Comparison of ENCODE assay signal across 9 mouse cellular contexts in the genomic region with DNA sequence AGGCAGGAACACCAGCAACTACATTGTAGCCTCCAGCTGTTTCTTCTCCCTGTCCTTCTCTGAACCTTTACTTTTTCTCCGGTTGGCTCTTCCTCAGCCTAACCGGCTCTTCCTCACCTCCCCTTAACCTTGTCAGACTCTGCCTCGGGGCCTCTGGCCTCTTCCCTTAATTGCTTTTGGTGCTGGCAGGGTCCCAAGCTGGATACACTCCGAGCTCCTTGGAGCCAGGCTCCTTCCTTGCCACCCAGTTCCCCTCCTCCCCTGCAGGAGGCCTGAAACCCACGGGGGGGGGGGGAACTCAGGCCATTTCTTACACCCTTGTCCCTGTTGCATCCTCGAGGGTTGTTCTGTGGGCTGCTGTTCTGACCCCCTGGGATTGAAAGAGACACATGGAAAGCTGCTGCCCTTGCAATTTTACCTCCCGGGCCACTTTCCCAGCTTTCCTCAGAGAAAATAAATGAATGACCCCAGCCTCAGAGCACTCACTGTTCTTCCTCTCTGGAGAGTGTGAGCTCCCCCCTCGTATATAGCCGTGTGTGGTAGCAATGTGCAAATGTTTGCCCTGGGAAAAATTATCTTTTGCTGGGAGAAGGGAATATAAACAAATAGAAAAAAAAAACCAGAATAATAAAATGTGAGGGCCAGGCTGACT. TPM values are rescaled to one million over a fixed set of nuclear protein-coding genes. Genes with fewer than 3 reads are reported as not detected.
DNase-seq lines count a peak whose midpoint lies in the region; ATAC-seq lines count a peak whose summit lies in the region.
"Had no signal": no experiment of that assay in that cellular context is flagged by ENCODE, and none has a peak within 500 bp of the region (broad histone marks: within the 10 kb centered on the region; RNA-seq: fewer than 3 reads in every experiment).

No protein-coding gene starts in this region.

- H3K4me3 ChIP-seq in heart, embryonic 15.5 days = peak overlapping the region; percentile 57
- H3K4me3 ChIP-seq in brown adipose tissue, adult 24 weeks (ENCODE audit: insufficient read depth, low read depth, low read length) = peak overlapping the region; percentile 52; the same call in 1 of the 2 replicates
- peak overlapping the region; percentile 56; the same call in 1 of the 2 replicates for H3K4me3 ChIP-seq in intestine, embryonic 15.5 days (replicated peaks)
- H3K4me3 ChIP-seq in midbrain, embryonic 15.5 days = peak overlapping the region; percentile 87

- 4% methylated on average over 9 of the region's 9 CpGs for WGBS in heart, embryonic 15.5 days
- WGBS in intestine, embryonic 15.5 days = 1% methylated on average over 9 of the region's 9 CpGs
- under 1% methylated on average over 9 of the region's 9 CpGs for WGBS in midbrain, embryonic 15.5 days

- no peak for ATAC-seq in heart, embryonic 15.5 days (replicated peaks; ENCODE audit: insufficient number of reproducible peaks, insufficient read depth, low FRiP score, low read depth)
- 0 out of 2 replicates have a peak, but pooled peaks have one; percentile 31 for ATAC-seq in intestine, embryonic 15.5 days
- no peak for ATAC-seq in midbrain, embryonic 15.5 days (replicated peaks)
- ATAC-seq: CD4-positive, CD25-positive, alpha-beta regulatory T cell, adult 4 months had no signal

- H3K9ac ChIP-seq in heart, embryonic 15.5 days = no peak overlapping the region
- H3K9ac ChIP-seq in intestine, embryonic 15.5 days = no peak overlapping the region
- peak overlapping the region; percentile 85; the same call in 1 of the 2 replicates for H3K9ac ChIP-seq in midbrain, embryonic 15.5 days

- peaks cover 27% of the 10 kb centered on the region for H3K4me1 ChIP-seq in heart, embryonic 15.5 days (replicated peaks)
- H3K4me1 ChIP-seq in brown adipose tissue, adult 24 weeks (ENCODE audit: control insufficient read depth, insufficient read depth, insufficient read length, low read length) = peaks cover 3% of the 10 kb centered on the region
- H3K4me1 ChIP-seq in intestine, embryonic 15.5 days (replicated peaks) = peaks cover 26% of the 10 kb centered on the region
- H3K4me1 ChIP-seq in midbrain, embryonic 15.5 days = peaks cover 53% of the 10 kb centered on the region

- no peak overlapping the region for H3K27ac ChIP-seq in heart, embryonic 15.5 days
- H3K27ac ChIP-seq in brown adipose tissue, adult 24 weeks (replicated peaks; ENCODE audit: low read depth, low read length) = no peak overlapping the region; the same call in 1 of the 2 replicates
- no peak overlapping the region for H3K27ac ChIP-seq in intestine, embryonic 15.5 days
- H3K27ac ChIP-seq in midbrain, embryonic 15.5 days = peak overlapping the region; percentile 96

- peak overlapping the region; percentile 99 for H3K4me2 ChIP-seq in heart, embryonic 15.5 days
- H3K4me2 ChIP-seq in intestine, embryonic 15.5 days (replicated peaks) = peak overlapping the region; percentile 93
- peak overlapping the region; percentile 75 for H3K4me2 ChIP-seq in midbrain, embryonic 15.5 days

- H3K36me3 ChIP-seq in heart, embryonic 15.5 days = no peaks in the 10 kb centered on the region
- H3K36me3 ChIP-seq in intestine, embryonic 15.5 days = no peaks in the 10 kb centered on the region
- H3K36me3 ChIP-seq in midbrain, embryonic 15.5 days (replicated peaks) = no peaks in the 10 kb centered on the region

- H3K9me3 ChIP-seq in heart, embryonic 15.5 days (replicated peaks) = no peaks in the 10 kb centered on the region
- H3K9me3 ChIP-seq in intestine, embryonic 15.5 days = no peaks in the 10 kb centered on the region
- H3K9me3 ChIP-seq in midbrain, embryonic 15.5 days = no peaks in the 10 kb centered on the region

- H3K27me3 ChIP-seq in heart, embryonic 15.5 days = peaks cover 99% of the 10 kb centered on the region
- H3K27me3 ChIP-seq in intestine, embryonic 15.5 days (replicated peaks) = peaks cover 54% of the 10 kb centered on the region
- no peaks in the 10 kb centered on the region for H3K27me3 ChIP-seq in midbrain, embryonic 15.5 days (replicated peaks)

- no peak for DNase-seq in heart, adult 18-20 months
- DNase-seq in urinary bladder, postnatal 14 days (ENCODE audit: low spot score) = no peak
- no peak for DNase-seq in cerebellum, postnatal 4 days (ENCODE audit: low spot score in 2 of 2)
- DNase-seq in cerebellum, adult 9-11 months = no peak

RNA-seq across cellular contexts. Expression of a gene that starts 1.2 kb away (rescaled TPM):
- 0.54 and 1.2 TPM in 2 replicates for polyA plus RNA-seq in heart, embryonic 15.5 days (2015; fragmentation: Nextera tagmentation; extraction: Ambion mirVana)
- total RNA-seq in heart, adult 18-20 months (2021) = under 1 TPM in 1 of 2 experiments, not detected in 1; 0.10 TPM
- polyA plus RNA-seq in brown adipose tissue, adult 24 weeks (2012; ENCODE audit: insufficient read depth, insufficient read length, missing spikeins) = not detected in 2 replicates
- 4.1 and 5.8 TPM in 2 replicates for polyA plus RNA-seq in intestine, embryonic 15.5 days (2015; fragmentation: Nextera tagmentation; extraction: Ambion mirVana)
- polyA plus RNA-seq in midbrain, embryonic 15.5 days (2015; fragmentation: Nextera tagmentation; extraction: Ambion mirVana) = 61.5 and 68.6 TPM in 2 replicates
- polyA plus RNA-seq: CD4-positive, CD25-positive, alpha-beta regulatory T cell, adult 4 months had no signal
